Mouse (Mus musculus) mouse embryonic stem cell (cell line): ENCODE measurements around the gene Rimbp2.

Experiments used
- in situ Hi-C, 2 experiments: fragments of 300-500 bp; cut with MboI; formaldehyde crosslinking; loops; 1 replicate in 1 of 2; 3 replicates in 1 of 2; pipeline ENCODE4 v1.14.3; 2019 to 2020; ENCODE audit warnings: low sequenced_read_pairs in 2 of 2, low pct_unique_long_range_greater_than_20kb in 1 of 2, mixed read lengths in 1 of 2; ENCODE audit not compliant: unreplicated experiment in 1 of 2

Gene Rimbp2

GRCm38 (mm10) chr5:128866811-128867210 is 86.5 kb downstream of the Rimbp2 start:
- in situ Hi-C loops = no loop called here

DNA sequence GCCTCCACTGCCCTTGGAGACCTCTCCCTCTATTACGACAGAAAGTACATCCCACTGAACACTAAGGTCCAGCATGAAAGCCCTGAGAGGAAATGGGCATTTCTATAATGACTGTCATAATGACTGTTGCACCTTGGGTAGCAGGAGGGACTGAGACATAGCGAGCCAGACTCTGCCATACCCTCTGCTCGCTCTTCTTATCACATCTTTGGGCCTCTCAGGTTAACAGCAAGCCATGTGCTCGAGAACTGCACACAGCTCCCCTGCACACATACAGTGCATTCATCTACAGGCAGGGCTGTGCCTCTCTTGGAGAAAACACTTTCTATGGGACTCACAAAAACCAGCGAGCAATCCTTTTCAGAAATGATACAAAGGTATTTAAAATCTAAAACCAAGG is 87.0 kb downstream of the Rimbp2 start:
- in situ Hi-C loops = no loop called here

DNA sequence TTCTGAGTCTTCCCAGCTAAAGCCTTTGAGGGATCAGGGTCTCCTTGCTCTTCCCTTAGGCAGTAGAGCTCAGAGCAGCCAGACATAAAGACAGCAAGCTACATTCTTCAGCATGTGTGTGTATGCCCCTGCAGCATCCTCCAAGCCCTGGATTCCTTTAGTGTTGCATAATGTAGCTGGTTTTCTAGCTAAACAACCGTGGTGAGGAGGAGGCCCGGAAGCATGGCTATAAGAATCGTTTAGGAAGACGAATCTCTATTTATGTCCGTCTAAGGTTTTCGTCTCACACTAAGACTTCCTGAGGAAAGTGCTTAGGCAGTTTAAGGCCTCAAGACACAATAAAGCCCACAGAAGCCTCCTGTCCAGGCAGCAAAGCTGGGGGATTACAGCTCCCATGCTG is 89.8 kb downstream of the Rimbp2 start:
- in situ Hi-C loops = no loop called here

GRCm38 (mm10) chr5:128860907-128861306 is 92.4 kb downstream of the Rimbp2 start:
- in situ Hi-C loops = no loop called here

GRCm38 (mm10) chr5:128852791-128853190 is 100.5 kb downstream of the Rimbp2 start:
- in situ Hi-C loops = no loop called here

GRCm38 (mm10) chr5:128847806-128848205 is 105.5 kb downstream of the Rimbp2 start:
- in situ Hi-C loops = no loop called here

DNA sequence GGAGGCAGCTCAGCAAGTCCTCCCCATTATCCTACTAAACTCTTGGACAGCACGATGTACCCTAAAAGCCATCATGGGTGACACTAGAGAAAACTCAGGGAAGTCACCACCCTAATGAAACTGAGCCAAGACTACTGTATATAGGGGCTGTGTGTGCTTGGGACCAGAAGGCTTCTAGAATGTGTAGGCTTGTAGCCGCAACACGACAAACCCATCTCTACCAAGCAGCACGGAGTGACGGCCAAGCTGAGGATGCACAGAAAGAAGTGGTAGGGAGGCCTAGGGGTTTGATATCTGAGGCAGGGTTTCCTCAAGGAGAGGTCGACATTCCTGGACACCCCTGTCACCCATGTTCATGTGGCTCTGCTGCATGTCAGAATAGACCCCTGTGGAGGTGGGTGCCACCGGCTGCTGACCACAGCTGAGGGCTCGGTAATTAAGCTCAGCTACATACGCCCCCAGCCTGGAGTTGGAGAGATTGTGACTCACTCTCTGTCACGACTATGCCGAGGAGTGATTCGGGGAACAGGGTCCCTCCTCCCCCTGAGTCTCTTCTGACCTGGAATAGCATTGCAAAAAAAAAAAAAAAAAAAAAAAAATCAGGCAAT is 106.7 kb downstream of the Rimbp2 start:
- in situ Hi-C loops = no loop called here

GRCm38 (mm10) chr5:128845033-128845432 is 108.3 kb downstream of the Rimbp2 start:
- in situ Hi-C loops = no loop called here

GRCm38 (mm10) chr5:128843982-128844381 is 109.3 kb downstream of the Rimbp2 start:
- in situ Hi-C loops = no loop called here

GRCm38 (mm10) chr5:128841541-128841940 is 111.7 kb downstream of the Rimbp2 start:
- in situ Hi-C loops = no loop called here

GRCm38 (mm10) chr5:128837045-128837444 is 116.2 kb downstream of the Rimbp2 start:
- in situ Hi-C loops = no loop called here

DNA sequence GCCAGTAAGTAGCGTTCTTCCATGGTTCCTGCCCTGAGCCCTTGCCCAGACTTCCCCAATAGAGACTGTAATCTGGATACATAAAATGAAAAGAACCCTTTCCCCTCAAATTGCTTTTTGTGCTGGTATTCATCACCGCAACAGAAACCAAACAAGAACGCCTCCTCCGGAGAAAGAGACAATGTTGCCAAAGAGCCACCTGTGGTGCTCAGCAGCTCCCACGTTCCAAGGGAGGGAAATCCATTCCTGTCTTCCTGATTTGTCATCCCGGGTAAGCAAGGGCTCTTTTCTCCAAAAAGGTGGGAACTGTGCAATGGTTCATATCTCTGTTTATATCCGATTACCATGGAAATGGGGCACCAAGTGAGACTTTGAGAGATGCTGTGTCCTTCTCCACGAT is 119.2 kb downstream of the Rimbp2 start:
- in situ Hi-C loops = no loop called here

DNA sequence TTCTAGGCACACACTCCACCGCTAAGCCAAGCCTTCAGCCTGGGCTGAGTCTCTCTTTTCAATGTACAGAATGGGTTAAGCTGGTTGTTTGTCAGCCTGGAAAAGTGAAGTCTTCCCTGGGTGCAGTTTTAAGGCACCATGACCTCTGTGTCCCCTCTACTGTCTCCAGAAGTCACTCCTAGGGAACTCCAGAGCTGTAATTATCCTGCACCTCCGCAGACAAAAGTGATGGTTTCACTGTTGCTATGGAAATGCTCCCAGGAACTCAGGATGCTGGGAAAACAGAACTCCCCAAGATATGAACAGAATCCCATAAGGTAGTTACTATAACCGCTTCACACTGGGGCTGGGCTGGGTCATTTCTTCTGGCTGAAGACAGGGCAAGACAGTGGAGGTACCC is 130.4 kb downstream of the Rimbp2 start:
- in situ Hi-C loops = loop anchor here (10.0 to 25.0 kb wide), 2 partner anchors 112 to 139 kb away; partner anchors contain the start of gene Rimbp2 (in 1 of the 2)

- in situ Hi-C loops = loop anchor here (10.0 to 25.0 kb wide), 2 partner anchors 115 to 143 kb away; partner anchors contain the start of gene Rimbp2 (in 1 of the 2)
Measured at GRCm38 (mm10) chr5:128819638-128820285, 133.5 kb downstream of the Rimbp2 start.

GRCm38 (mm10) chr5:128815629-128816028 is 137.7 kb downstream of the Rimbp2 start:
- in situ Hi-C loops = loop anchor here in 1 of 2 experiments (25.0 kb wide), 1 partner anchor 147 kb away; the partner anchor contains the start of gene Rimbp2

- in situ Hi-C loops = loop anchor here in 1 of 2 experiments (25.0 kb wide), 1 partner anchor 147 kb away; the partner anchor contains the start of gene Rimbp2
Measured at GRCm38 (mm10) chr5:128815078-128815477, 138.2 kb downstream of the Rimbp2 start.

- in situ Hi-C loops = loop anchor here in 1 of 2 experiments (25.0 kb wide), 1 partner anchor 149 kb away; the partner anchor contains the start of gene Rimbp2
Measured at GRCm38 (mm10) chr5:128813121-128813520, 140.2 kb downstream of the Rimbp2 start.

DNA sequence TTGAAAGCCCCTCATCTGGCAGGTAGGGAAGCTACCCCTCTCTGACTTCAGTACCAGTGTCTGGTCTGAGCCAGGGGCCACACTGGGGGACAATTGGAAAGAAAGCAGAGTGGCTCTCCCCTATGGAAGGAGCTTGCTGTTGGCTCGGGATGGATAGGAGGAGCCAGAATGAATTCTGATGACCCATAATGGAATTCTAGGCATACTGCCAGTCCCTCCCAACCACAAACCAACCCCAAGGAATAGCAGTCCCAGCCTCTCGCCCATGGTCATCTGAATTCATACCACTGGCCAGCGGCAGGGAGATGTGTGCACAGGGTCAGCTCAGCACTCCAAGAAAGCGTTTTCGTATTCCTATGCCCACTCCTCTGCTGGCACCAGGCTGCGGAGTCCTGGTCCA is 141.9 kb downstream of the Rimbp2 start:
- in situ Hi-C loops = loop anchor here in 1 of 2 experiments (25.0 kb wide), 1 partner anchor 151 kb away; the partner anchor contains the start of gene Rimbp2

GRCm38 (mm10) chr5:128810006-128810405 is 143.3 kb downstream of the Rimbp2 start:
- in situ Hi-C loops = loop anchor here in 1 of 2 experiments (25.0 kb wide), 1 partner anchor 152 kb away; the partner anchor contains the start of gene Rimbp2
